Mouse (Mus musculus): ENCODE data around the gene Gm9972. TPM values are rescaled to one million over a fixed set of nuclear protein-coding genes. Genes with fewer than 3 reads are reported as not detected.

Gene Gm9972
- total RNA-seq (2012; rRNA removed): not detected in 2 replicates
- not detected for polyA plus RNA-seq (2012; ENCODE audit: insufficient read depth in 1 of 2, insufficient read length in 2 of 2, low read depth in 1 of 2, low replicate concordance in 2 of 2, missing spikeins in 1 of 2)

DNA sequence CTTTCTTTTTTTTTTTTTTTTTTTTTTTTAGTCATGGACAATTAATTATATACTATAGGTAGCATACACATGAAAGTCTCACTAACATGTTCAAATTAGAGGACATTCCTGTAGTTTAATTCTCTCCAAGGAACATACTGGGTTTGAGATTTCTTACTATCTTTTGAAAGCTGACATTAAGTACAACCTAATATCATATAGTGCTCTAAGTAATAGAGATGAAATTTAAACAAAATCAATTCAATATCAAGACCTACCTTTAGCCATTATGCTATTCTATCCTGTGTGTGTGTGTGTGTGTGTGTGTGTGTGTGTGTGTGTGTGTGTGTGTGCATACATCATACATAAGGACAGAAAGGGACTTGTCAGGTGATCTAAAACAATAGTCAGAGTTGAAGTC is at the start of gene Gm9972:
Gene Gm9972, plus strand, starts transcription at position 301 of the 400 bp plus-strand sequence.
- no peaks in the 10 kb centered on the region for H3K79me2 ChIP-seq (ENCODE audit: control insufficient read depth, insufficient read depth, low read length, poor library complexity)
- no peak within 1 kb of the TSS for H3K9ac ChIP-seq (ENCODE audit: control insufficient read depth, low read depth, low read length, poor library complexity, severe bottlenecking)
- H3K36me3 ChIP-seq (ENCODE audit: control insufficient read depth in 1 of 2, insufficient read depth in 2 of 2, low read length in 2 of 2): no peaks in the 10 kb centered on the region
- H3K27ac ChIP-seq (ENCODE audit: control insufficient read depth, low read depth, low read length): no peak within 1 kb of the TSS
- no peaks in the 10 kb centered on the region for H3K27me3 ChIP-seq (ENCODE audit: control insufficient read depth in 1 of 2, insufficient read depth in 2 of 2, low read length in 2 of 2)
- no peak for TF ChIP-seq NRF1 (IDR thresholded peaks at IDR 0.05; ENCODE audit: insufficient read depth, low read depth, low read length, poor library complexity, severe bottlenecking)
- no peak for TF ChIP-seq BHLHE40 (IDR thresholded peaks at IDR 0.05; ENCODE audit: borderline replicate concordance, low read depth, low read length)
- no peak for TF ChIP-seq RAD21 (IDR thresholded peaks at IDR 0.05; ENCODE audit: low read depth, low read length)
- TF ChIP-seq MAX (IDR thresholded peaks at IDR 0.05; ENCODE audit: low read length): no peak
- no peak for TF ChIP-seq TAL1 (IDR thresholded peaks at IDR 0.05; ENCODE audit: low read length)
- no peak for TF ChIP-seq GABPA (IDR thresholded peaks at IDR 0.05; ENCODE audit: low read depth, low read length)
- TF ChIP-seq JUND (IDR thresholded peaks at IDR 0.05; ENCODE audit: low read depth, low read length): no peak
- TF ChIP-seq GATA1 (IDR thresholded peaks at IDR 0.05; ENCODE audit: low read depth, low read length): no peak
- no peak for TF ChIP-seq ZKSCAN1 (IDR thresholded peaks at IDR 0.05; ENCODE audit: low read depth, low read length)
- TF ChIP-seq ZC3H11A (IDR thresholded peaks at IDR 0.05; ENCODE audit: low read depth, low read length): no peak
- TF ChIP-seq HCFC1 (IDR thresholded peaks at IDR 0.05; ENCODE audit: low read depth, low read length): no peak
- TF ChIP-seq TBP (IDR thresholded peaks at IDR 0.05; ENCODE audit: low read depth, low read length): no peak
- TF ChIP-seq POLR2AphosphoS2 (IDR thresholded peaks at IDR 0.05; ENCODE audit: low read length): no peak
- TF ChIP-seq POLR2A (IDR thresholded peaks at IDR 0.05; ENCODE audit: control insufficient read depth in 1 of 2, insufficient read depth in 1 of 2, low read depth in 1 of 2, low read length in 2 of 2, poor library complexity in 1 of 2): no peak
- no peak for DNase-seq (ENCODE audit: low read depth, low spot score)
- H3K9me3 ChIP-seq (replicated peaks; ENCODE audit: insufficient read depth, low read length): no peaks in the 10 kb centered on the region
- H3K4me3 ChIP-seq (ENCODE audit: control insufficient read depth in 1 of 2, insufficient read depth in 1 of 2, low read depth in 2 of 2, low read length in 2 of 2): no peak within 1 kb of the TSS
- no peaks in the 10 kb centered on the region for H3K4me1 ChIP-seq (ENCODE audit: control insufficient read depth in 1 of 2, insufficient read depth in 2 of 2, low read length in 2 of 2)

DNA sequence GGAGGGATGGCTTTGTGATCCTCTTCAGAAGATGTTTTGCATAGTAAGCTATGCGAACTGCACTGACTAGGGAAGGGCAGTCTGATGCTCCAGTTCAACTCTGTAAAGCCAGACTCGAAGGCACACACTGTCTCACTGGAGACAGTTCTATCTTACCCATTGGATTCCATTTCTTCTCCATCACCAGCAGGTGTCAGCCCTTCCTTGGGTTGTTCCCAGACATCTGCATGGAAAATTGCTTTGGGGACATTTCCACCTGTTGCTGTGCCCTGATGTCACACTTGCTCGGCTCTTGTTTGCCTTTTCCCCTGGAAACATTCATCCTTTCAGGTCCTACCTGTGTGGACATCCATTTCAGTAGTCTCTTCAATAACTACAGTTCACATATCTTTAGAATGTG is 36.4 kb upstream of the Gm9972 start:
- no peaks in the 10 kb centered on the region for H3K9me3 ChIP-seq (replicated peaks; ENCODE audit: insufficient read depth, low read length)

More for the DNA sequence above, 36.4 kb upstream of the Gm9972 start:
- TF ChIP-seq RCOR1 (IDR thresholded peaks at IDR 0.05; ENCODE audit: low read depth, low read length) (no peak), MYC (IDR thresholded peaks at IDR 0.05; ENCODE audit: low read depth, low read length) (no peak), CTCF (IDR thresholded peaks at IDR 0.05 in 2 of 3, conservative IDR thresholded peaks at IDR 0.05 in 1 of 3; ENCODE audit: control insufficient read depth in 1 of 3, insufficient read depth in 1 of 3, low read depth in 2 of 3, low read length in 3 of 3, poor library complexity in 1 of 3, severe bottlenecking in 1 of 3) (no peak), GABPA (IDR thresholded peaks at IDR 0.05; ENCODE audit: low read depth, low read length) (no peak), E2F4 (IDR thresholded peaks at IDR 0.05; ENCODE audit: borderline replicate concordance, low read depth, low read length) (no peak), NRF1 (IDR thresholded peaks at IDR 0.05; ENCODE audit: insufficient read depth, low read depth, low read length, poor library complexity, severe bottlenecking) (no peak), CHD2 (IDR thresholded peaks at IDR 0.05; ENCODE audit: low read length) (no peak), EP300 (IDR thresholded peaks at IDR 0.05; ENCODE audit: low read depth in 1 of 2, low read length in 2 of 2) (no peak), GATA1 (IDR thresholded peaks at IDR 0.05; ENCODE audit: low read depth, low read length) (no peak), CHD1 (IDR thresholded peaks at IDR 0.05; ENCODE audit: low read depth, low read length) (no peak), SIN3A (IDR thresholded peaks at IDR 0.05; ENCODE audit: low read length) (no peak), JUND (IDR thresholded peaks at IDR 0.05; ENCODE audit: low read depth, low read length) (no peak), ELF1 (IDR thresholded peaks at IDR 0.05; ENCODE audit: low read depth, low read length) (no peak), USF1 (IDR thresholded peaks at IDR 0.05; ENCODE audit: low read depth, low read length) (no peak), POLR2A (IDR thresholded peaks at IDR 0.05; ENCODE audit: control insufficient read depth in 1 of 2, insufficient read depth in 1 of 2, low read depth in 1 of 2, low read length in 2 of 2, poor library complexity in 1 of 2) (no peak), USF2 (IDR thresholded peaks at IDR 0.05; ENCODE audit: borderline replicate concordance in 1 of 2, insufficient read depth in 1 of 2, low read depth in 1 of 2, low read length in 2 of 2) (no peak), RAD21 (IDR thresholded peaks at IDR 0.05; ENCODE audit: low read depth, low read length) (no peak), BHLHE40 (IDR thresholded peaks at IDR 0.05; ENCODE audit: borderline replicate concordance, low read depth, low read length) (no peak)
- no peaks in the 10 kb centered on the region for H3K4me1 ChIP-seq (ENCODE audit: control insufficient read depth in 1 of 2, insufficient read depth in 2 of 2, low read length in 2 of 2)
- DNase-seq (ENCODE audit: low read depth, low spot score): no peak
- H3K36me3 ChIP-seq (ENCODE audit: control insufficient read depth in 1 of 2, insufficient read depth in 2 of 2, low read length in 2 of 2): no peaks in the 10 kb centered on the region
- H3K27me3 ChIP-seq (ENCODE audit: control insufficient read depth in 1 of 2, insufficient read depth in 2 of 2, low read length in 2 of 2): no peaks in the 10 kb centered on the region
- no peaks in the 10 kb centered on the region for H3K79me2 ChIP-seq (ENCODE audit: control insufficient read depth, insufficient read depth, low read length, poor library complexity)
- H3K4me3 ChIP-seq (ENCODE audit: control insufficient read depth in 1 of 2, insufficient read depth in 1 of 2, low read depth in 2 of 2, low read length in 2 of 2): no peak overlapping the region
- H3K9ac ChIP-seq (ENCODE audit: control insufficient read depth, low read depth, low read length, poor library complexity, severe bottlenecking): no peak overlapping the region
- no peak overlapping the region for H3K27ac ChIP-seq (ENCODE audit: control insufficient read depth, low read depth, low read length)
